Mouse (Mus musculus): ENCODE results near the gene Tmem106c.

The Tmem106c gene

GRCm38 (mm10) chr15:97952889-97953189, 11.2 kb upstream of the Tmem106c start:
- DNase-seq (ENCODE audit: low spot score): no peak

GRCm38 (mm10) chr15:97954671-97955070, 9.3 kb upstream of the Tmem106c start:
- no peak for DNase-seq (ENCODE audit: low spot score)

GRCm38 (mm10) chr15:97955286-97955685, 8.7 kb upstream of the Tmem106c start:
- no peak for DNase-seq (ENCODE audit: low spot score)

DNA sequence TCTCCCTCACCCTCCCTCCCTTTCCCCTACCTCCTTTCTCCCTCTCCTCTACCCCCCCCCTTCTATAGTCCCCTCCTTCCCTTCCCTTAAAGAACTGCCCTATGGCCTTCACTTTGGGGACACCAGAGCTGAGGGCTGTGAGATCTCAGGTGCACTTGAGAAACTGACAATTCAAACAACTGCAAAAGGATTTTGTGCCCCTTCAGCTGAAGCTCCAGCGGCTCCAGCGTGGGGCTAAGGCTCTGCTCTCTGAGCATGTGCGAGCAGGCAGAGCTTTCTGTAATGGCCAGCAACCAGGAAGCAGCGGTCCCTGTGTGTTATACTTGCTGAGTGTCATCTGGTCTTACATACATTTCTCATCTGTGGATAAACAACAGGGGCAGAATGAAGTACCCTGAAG, 8.3 kb upstream of the Tmem106c start:
- DNase-seq (ENCODE audit: low spot score): no peak

DNA sequence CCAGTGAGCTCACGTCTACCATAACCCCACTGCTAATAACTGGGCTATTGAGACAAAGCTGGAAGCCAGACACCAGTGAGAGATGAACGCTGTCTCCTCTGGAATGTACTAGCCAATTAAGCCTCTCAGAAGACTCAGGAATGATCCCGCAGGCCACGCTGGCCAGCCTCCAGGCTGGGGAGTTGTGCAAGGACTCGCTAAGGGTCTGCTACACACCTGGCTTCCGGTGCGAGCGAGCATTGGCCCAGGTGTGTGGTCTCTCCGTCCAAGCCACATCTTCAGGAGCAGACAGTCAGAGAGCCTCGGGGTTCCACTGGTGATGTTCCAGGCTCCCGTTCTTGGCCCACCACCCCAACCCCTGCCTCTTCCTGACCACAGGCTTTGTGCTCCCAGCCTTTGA, 7.6 kb upstream of the Tmem106c start:
- DNase-seq (ENCODE audit: low spot score): no peak

GRCm38 (mm10) chr15:97963329-97963988, 541 bp upstream of the Tmem106c start:
- DNase-seq (ENCODE audit: low spot score): no peak

- DNase-seq (ENCODE audit: low spot score): no peak
These were observed 812 bp downstream of the Tmem106c start for GRCm38 (mm10) chr15:97964836-97965187.

DNA sequence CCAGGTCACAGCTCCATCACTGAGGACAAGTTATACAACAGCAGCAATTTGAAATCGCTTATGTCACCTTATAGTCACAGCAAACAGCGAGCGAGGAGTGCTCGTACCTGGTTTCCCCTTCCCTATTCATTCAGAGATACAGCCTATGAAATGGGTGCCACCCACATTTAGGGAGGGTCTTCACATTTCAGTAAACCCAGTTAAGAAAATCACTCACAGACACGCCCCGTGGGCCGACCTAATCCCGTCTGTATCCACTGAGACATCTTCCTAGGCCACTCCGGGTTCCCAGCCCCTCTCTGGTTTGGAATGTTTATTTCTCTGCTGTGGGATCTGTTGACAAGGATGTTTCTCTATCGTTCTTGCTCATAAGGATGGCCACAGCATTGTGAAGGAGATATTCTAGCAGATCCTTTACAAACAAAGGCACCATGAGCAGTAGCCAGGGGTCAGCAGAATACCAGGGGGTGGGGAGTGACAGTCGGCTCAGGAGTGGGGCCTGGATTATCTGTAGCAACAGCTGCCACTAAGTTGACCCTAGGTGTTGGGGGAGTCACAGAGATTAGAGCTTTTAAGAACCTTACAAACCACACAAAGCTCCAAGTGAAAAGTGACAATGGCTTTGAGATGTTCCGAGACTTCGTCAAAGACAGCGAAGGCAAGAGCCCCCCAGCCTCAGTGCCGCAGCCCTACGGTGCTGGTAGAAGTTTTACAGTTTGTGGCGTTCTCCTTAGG, 1.5 kb downstream of the Tmem106c start:
- no peak for DNase-seq (ENCODE audit: low spot score)

- DNase-seq (ENCODE audit: low spot score): no peak
These were observed 6.3 kb downstream of the Tmem106c start for GRCm38 (mm10) chr15:97970299-97970698.

- DNase-seq (ENCODE audit: low spot score): no peak
These were observed 8.6 kb downstream of the Tmem106c start for GRCm38 (mm10) chr15:97972580-97972979.

GRCm38 (mm10) chr15:97973248-97974005, 9.4 kb downstream of the Tmem106c start:
- DNase-seq (ENCODE audit: low spot score): no peak

DNA sequence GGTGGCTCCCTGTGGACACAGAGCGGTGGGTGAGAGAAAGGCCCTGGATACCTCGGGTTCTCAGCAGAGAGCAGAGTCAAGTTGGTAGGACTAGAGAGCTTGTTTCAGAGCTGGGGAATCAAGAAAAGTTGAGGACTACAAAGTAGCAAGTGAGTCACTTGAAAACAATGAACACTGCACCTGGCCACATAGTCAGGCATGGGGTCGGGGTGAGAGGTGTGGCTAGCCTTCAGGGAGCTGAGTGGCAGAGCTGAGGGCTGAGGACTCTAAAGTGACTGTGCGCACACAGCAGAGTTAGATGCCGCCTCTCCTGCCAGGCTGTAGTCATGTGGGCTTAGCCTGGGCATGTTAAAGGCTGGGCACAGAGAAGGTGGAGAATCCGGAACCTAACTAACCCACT, 17.6 kb downstream of the Tmem106c start:
- no peak for DNase-seq (ENCODE audit: low spot score)

DNA sequence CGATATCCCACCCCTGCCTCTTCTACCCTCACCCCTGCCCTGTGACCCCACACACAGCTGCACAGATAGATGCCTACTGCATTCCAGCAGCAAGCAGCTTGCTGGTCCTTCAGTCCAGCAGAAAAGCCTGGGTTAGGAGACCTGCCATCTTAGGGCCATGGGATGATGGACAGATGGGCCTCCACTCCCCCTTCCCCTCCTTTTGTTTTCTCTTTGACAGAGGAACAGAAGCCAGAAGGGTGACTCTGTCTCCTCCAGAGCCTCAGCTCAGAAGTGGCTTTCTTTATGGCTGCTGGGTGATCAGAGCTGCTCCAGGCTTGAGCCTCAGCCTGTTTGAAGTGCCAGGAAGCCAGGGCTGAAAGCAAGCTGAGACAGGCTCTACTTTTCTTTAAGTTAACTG, 25.5 kb downstream of the Tmem106c start:
- no peak for DNase-seq (ENCODE audit: low spot score)

GRCm38 (mm10) chr15:97990124-97990523, 26.1 kb downstream of the Tmem106c start:
- no peak for DNase-seq (ENCODE audit: low spot score)

GRCm38 (mm10) chr15:97990721-97991120, 26.7 kb downstream of the Tmem106c start:
- no peak for DNase-seq (ENCODE audit: low spot score)

DNA sequence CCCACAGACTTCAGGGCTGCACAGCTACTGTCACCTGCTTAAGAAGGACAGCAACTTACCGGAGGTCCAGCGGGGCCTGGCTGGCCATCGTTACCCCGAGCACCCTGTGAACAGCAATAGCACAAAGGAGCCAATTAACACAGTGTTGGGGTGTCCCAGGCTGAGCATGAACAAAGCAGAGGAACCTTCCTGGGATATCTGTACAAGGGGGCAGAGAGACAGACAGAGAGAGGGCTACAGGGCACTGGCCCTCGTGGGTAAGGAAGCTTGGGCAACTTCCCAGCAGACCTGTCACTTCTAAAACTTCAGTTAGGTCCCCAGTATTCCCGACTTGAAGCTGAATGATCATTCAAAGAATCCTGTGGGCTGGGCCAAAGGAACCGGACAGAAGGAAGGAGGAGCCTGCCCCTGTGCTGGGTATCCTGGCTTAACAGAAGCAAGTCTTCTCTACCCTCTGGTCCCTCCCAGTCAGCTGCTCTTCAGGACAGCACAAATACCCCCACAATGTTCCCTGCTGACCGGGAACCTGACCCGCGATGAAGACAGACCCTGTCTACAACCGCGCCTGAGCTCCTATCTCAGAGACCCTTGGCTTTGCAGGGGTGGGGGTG, 27.4 kb downstream of the Tmem106c start:
- no peak for DNase-seq (ENCODE audit: low spot score)

DNA sequence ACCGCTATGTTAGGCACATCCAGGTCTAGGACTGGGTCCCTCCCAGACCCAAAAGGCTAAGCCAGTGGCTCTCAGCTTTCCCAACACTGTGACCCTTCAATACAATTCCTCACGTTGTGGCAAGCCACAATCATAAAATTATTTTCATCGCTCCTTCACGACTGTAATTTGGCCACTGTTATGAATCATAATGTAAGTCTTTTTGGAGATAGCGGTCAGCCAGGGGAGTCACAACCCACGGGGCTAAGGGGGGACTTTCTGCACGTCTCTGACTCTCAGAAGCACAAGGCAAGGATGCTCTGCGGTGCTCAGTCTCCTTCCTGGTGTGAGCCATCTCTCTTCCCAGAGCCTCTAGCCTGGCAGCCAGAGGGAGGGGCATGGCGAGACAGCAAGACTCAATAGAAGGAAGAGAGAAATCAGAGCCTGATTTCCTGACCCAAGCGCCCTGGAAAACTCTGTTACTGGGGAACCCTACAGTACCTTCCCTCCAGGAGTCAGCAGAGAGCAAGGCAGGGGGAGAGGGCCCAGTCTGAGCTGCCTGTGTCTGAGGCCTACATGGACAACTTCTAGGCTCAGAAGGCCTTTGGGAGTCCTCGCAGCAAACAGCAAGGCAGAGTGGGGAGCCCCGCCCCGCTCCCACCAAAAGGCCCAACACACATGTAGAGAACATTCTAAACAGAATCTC, 28.2 kb downstream of the Tmem106c start:
- DNase-seq (ENCODE audit: low spot score): no peak

DNA sequence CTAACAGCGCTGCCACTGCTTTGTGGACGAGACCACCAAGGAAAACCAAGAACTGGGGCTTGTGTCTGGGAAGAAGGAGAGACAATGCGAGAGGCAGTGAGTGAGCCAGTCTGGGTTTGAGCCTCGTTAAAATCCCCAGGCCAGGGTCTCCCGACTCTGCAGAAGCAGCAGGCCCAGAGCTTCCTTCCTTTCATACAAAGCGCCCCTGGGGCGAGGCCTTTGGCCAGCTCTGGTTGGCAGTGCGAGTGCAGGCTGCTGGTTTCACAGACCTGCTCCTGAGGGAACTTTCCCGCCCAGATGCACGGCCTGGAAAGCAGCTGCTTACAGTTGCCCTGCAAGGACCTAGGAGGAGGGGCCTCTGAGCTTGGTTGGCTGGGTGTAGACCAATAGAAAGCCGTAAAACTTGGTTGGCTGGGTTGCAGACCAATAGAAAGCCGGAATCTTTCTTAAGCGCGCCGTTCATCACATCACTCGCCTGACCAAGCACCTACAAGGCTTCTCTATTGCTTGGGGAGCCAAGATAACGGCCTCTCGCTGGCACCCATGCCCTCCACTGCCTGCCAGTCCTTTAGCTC, 28.8 kb downstream of the Tmem106c start:
- peak; percentile 81 for DNase-seq (ENCODE audit: low spot score)

DNA sequence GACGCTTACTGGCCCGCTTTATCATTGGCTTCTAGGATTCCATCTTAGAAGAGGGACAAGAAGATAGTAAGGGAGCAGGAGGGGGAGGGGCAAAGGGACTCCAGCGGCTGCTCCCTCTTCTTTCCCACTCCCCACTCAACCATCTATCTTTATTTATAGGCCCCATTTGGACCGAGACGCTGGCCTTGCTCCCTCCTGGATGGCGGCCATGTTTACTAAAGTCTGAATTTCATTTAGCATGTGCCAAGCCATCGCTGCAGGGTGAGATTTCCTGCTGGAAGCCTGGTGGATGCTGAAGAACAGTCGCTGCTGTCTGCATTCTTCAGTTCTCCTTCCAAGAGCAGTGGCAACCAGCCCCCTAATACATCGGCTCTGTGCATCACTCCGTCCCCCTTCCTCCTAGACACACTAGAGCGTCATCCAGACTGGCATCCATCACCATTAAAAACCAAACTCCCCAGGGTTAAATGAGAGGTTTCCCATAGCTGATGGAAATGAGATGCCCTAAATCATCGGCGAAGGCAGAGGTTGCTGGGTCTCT, 32.8 kb downstream of the Tmem106c start:
- peak; percentile 21 for DNase-seq (ENCODE audit: low spot score)

DNA sequence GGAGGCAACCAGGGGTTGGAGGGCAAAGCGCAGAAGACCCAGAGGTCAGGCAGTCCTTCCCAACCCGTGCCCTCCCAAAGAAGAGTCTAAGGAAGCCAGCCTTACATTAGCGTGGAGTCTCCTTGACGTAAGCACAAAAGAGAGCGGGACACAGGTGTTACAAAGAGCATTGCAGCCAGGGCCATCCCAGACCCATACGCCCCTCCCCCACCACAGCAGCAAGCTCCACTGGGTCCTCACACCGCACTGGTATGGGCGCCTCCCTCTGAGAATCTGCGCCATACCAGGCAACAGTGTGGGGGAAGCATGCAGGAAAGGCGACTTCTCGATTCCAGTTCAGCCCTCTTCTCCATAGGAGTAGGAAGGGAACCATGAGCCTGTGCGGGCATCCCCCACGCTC, 35.5 kb downstream of the Tmem106c start:
- DNase-seq (ENCODE audit: low spot score): no peak

GRCm38 (mm10) chr15:97999991-98000390, 36.0 kb downstream of the Tmem106c start:
- no peak for DNase-seq (ENCODE audit: low spot score)
